Mouse (Mus musculus) urinary bladder, adult 2 months (tissue): ENCODE results near the gene Caprin2. TPM values are rescaled to one million over a fixed set of nuclear protein-coding genes. Genes with fewer than 3 reads are reported as not detected.
"Not testable (repeated sequence)": the region's sequence is repeated elsewhere in the genome, so short reads cannot be mapped to it uniquely, and the experiment has no call there.

Experiments used
- DNase-seq: peaks from one replicate; pipeline ENCODE4 v3.0.0; 2022; ENCODE audit warnings: low spot score
- polyA plus RNA-seq: library from polyadenylated mRNA; depleted of rRNA; stranded (reverse); fragments of >200 nt; gene quantifications from 2 replicates; pipeline ENCODE4 v1.2.3, GENCODE M21; 2012; rRNA removed

Caprin2 gene
- 16.5 and 19.3 TPM in 2 replicates for polyA plus RNA-seq

DNA sequence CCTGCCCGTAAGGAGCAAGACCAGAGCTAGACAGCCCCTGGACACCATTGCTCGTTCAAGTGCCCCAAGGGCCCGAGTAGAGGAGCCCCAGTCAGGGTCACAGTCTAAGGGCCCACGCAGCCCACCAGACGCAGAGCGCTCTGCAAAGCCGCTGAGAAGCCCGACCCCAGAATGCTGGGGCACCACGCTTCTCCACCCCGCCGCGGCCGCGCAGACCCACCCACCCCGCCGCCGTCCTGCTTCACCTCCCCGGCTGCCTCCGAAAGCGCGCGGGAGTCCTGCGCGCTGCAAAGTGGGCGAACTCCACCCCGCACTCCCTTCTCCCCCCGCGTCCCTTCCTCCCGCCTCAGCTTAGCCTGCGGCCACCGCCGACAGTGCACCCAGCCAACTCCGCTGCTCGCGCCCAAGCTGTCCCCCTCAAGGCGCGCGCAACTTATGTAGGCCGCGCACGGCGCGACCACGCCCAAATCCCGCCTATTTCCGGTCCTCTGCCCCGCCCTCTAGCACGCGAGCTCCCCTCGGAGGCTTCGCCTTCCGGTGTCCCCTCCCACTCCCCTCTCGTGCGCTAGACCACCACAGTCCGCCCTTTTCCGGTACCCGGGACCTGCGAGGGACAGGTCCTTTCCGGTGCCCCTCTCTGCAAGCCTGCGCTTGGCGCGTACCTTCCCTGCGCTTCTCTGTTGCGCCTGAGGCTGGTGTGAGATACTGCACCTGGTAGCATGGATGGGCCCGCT, at the start of gene Caprin2:
Caprin2 (minus strand) TSS at position 465 of the 734 bp plus-strand sequence.
- peak; percentile 87 for DNase-seq

DNA sequence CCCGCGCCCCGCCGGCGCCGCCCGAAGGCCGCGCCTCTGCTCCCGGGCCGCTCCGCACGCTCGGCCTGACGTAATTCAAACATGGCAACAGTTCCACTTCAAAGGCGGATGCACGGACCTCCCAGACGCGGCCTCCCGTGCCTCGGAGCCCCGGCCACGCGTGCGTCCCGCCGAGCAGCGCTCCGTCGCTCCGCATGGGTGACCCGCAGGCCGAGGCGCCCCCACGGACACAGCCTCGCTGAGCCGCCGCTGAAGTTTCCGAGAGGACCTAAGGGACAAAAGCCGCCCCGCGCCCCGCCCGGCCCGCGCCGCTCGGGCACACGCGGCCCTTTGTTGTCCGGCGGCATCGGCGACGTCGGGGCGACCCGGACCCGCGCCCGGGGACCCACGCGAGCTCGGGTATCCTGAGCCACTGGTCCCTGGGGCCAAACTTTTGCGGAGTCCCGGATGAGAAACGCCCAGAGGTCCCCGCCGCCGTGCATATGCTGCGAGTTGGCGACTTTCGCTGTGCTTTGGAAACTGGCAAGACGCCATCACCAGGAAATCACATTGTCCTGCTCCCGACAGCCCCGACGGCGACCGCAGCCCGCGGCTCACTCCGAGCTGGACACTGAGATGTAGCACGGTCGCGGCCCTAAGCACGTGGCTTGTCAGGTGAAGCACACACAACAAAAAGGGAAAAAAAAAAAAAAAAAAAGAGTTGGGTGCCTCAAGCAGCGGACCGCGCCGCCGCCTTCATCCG, 48.9 kb upstream of the Caprin2 start:
- DNase-seq = peak; percentile 74

DNA sequence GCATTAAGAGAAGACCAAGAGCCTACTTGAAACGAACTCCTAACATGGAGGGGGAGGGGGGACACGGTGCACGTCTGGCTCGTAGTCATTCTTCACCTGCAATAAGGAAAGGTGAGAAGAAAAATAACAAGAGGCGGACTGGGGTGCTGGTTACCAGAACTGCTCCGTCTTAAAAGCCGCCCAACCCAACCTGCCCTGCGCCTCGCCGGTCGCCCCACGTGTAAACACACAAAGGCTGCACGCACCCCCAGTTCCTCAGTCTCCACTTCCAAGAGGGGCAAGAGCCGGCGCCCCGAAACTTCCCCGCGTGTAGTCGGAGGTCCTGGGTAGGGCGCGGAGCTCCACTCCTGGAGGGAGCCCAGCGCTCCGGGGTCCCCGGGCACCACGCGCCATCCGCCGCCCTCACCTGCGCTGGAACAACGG, 48.3 kb upstream of the Caprin2 start:
- no peak for DNase-seq

DNA sequence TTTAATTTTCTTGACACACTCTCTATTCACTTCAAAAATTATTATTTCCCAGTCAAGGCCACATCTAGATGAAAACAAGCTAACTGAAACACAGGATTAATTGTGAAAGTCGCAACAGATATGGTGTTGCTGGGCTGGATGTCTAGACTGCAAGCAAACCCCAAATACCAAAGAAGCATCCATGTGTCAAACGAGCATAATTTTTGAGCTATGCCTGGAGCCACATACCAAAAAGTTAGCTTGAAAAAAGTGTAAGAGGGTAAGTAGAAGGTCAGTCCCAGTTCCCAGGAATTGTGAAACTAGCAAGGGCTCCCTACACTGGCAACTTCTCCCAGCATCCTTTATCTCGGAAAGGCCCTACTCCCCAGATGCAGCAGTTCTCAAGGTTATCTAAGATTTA, 47.7 kb upstream of the Caprin2 start:
- no peak for DNase-seq

DNA sequence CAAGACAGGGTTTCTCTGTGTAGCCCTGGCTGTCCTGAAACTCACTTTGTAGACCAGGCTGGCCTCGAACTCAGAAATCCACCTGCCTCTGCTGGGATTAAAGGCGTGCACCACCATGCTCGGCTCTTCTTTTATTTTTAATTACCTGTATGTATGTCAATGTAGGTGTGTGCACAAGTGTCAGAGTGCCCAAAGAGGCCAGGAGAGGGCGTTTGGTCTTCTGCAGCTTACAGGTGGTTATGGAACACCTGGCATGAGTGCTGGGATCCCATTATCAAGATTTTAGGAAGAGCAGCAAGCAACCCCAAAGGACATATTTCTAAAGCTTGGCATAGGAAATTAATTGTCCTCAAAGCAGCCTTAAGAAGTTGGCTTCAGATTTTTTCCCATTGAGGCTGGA, 46.4 kb upstream of the Caprin2 start:
- no peak for DNase-seq

DNA sequence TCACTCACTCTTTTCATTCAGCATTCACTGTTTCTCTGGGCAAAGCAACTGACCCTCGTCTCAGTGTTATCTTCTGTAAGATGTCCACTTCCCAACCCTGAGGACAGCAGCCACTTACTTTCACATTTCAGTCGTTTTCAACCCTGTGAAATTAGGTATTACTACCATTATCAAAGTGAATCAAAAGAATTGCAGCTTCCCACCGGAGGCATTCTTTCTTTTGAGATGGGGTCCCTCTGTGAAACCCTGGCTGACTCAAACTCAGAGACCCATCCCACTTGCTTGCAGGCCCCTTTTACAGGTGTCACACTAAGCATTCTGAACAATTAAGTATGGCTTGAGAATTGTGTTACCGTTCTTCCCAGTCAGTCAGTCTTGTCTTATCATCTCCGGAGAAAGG, 45.8 kb upstream of the Caprin2 start:
- no peak for DNase-seq

DNA sequence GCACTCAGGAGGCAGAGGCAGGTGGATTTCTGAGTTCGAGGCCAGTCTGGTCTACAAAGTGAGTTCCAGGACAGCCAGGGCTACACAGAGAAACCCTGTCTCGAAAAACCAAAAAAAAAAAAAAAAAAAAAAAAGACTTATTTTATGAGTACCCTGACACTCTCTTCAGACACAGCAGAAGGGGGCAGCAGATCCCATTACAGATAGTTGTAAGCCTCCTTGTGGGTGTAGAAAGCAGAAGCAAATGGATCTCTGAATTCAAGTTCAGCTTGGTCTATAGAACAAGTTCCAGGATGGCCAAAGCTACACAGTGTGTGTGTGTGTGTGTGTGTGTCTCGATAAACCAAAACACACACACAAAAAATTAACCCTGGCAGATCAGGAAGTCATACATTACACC, 44.3 kb upstream of the Caprin2 start:
- not testable (repeated sequence) for DNase-seq

DNA sequence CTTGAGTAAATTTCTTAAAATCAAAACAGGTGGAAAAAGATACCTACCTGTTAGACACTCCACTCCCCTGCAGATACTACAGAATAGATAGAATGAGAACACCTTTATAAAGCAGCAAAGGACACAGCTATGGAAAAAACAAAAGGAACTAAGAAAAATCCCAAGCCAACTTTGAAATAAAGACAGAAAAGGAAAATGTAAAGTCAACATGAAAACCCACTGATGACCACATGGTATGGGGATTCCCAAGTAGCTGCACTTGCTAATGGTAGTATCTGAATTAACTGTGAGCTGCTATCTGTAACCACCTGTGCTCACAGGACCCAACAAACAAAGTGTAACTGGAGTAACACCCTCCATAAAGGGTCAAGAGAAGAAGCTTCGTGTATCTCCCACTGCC, 41.7 kb upstream of the Caprin2 start:
- no peak for DNase-seq

DNA sequence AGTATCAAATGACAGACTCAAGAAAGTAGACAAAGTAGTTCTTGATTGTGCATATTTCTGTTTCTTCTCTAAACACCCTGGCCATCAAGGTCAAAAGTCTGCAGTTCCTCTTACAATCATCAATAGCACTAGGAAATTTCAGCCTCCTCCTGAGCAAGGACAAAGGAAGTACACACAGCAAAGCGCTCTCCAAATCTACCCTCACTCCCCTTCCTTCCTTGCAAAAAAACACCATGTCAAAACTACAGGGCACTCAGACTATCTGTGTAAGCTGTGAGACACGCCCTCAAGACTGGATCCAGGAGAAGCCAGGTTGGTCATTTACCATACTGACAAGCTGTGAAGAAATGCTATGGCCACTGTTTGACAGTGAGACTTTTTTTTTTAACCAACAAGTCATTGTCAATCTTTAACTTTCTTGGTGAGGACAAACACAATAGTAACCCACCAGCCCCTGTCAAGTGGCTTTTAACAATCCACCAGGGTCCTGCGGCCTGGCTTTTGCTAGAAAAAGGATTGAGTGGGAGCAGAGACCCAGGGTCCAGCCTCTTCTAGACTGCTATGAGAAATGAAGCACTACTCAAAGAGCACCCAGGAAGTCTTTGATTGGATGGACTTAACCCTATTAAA, 39.0 kb upstream of the Caprin2 start:
- no peak for DNase-seq

DNA sequence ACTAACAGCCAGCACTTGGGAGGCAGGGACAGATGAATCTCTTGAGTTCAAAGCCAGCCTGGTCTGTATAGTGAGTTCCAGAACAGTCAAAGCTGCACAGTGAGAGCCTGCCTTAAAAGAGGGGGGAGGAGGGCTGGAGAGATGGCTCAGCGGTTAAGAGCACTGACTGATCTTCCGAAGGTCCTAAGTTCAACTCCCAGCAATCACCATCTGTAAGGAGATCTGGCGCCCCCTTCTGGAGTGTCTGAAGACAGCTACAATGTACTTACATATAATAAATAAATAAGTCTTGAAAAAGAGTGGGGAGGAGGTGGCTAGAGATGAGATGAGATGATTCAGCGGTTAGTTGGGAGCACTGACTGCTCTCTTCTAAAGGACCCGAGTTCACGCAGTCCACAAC, 35.2 kb upstream of the Caprin2 start:
- DNase-seq = no peak

DNA sequence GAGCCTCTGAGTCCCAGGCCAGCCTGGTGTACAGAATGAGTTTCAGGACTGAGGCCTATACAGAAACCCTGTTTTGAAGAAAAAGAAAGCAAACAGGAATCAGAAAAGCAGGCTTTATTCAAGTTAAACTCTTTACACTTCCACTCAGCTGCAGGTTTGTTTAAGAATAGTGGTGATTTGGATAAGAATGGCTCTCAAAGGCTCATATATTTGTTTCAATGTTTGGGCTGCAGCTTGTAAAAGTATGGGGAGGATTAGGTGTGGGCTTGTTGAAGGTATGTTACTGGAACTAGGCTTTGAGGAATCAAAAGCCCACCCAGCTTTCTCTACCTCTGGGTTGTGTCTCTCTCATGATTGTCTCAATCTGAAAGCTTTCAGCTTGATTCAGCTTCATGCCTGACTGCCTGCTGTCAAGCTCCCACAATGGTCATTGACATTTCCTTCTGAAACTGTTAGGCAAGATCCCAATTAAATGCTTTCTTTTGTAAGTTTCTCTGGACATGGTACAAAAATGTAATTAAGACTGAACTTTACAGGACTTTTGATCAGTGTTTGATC, 22.9 kb upstream of the Caprin2 start:
- no peak for DNase-seq

DNA sequence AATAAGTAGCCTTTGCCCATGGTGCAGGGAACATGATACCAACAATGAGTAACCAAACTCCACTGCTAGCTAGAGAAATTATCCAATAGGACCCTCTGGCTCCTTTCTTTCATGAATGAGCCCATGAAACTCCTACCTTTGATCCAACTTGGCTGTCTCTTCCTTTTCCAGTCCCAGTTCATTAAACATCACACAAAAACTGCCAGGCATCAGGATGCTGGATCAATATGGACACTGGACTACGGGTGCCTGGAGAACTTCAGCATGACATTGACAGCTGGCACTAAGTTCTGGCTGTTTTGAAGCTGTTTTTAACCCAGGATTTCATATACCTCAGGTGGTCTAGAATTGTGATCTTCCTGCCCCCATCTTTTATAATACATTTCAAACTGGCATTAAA, 21.6 kb upstream of the Caprin2 start:
- DNase-seq = no peak

DNA sequence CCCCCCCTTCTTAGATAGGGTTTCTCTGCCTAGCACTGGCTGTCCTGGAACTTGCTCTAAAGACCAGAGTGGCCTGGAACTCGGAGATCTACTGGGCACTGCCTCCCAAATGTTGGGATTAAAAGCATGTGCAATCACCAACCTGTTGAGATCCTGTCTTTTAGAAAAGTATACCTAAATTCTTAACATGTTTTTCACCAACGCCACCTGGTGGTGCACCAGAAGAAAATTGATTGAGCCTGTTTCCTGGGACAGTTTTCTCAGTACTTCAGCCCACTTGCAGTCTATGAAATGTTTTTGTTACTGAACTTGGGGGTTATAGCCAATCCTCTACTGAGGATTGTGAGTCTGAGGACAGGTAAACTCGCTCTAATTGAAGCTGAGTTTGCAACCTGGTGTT, 20.8 kb upstream of the Caprin2 start:
- no peak for DNase-seq

DNA sequence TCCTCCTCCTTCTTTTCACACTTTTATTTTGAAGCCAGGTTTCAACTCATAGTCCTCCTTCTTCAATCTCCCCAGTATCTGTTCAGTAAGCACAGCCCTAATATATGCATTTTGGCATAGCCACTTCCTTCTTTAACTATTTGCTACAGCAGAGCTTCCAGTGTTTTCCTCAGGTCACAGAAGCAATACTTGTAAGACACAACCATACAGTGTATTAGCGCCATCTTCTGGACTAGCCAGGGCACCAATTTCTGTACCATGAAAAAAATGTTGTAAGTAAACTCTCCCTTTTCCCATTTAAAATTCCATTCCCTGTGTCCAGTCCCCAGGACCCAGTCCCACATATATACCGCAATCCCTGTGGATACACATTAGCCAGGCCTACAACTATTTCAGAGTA, 17.9 kb upstream of the Caprin2 start:
- no peak for DNase-seq

DNA sequence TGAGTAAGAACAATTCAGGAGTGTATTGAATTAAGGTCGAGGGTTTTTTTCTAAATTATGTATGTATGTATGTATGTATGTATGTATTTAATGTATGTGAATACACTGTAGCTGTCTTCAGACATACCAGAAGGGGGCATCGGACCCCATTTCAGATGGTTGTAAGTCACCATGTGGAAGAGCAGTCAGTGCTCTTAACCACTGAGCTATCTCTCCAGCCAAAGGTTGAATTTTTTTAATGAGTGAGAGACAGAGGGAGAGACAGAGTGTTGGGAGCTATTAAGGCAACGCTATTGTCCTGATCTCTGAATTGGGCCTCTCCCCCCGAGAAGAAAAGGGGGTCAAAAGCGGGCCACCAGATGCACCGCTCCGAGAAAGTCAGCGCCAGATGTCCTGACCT, 15.9 kb upstream of the Caprin2 start:
- not testable (repeated sequence) for DNase-seq

DNA sequence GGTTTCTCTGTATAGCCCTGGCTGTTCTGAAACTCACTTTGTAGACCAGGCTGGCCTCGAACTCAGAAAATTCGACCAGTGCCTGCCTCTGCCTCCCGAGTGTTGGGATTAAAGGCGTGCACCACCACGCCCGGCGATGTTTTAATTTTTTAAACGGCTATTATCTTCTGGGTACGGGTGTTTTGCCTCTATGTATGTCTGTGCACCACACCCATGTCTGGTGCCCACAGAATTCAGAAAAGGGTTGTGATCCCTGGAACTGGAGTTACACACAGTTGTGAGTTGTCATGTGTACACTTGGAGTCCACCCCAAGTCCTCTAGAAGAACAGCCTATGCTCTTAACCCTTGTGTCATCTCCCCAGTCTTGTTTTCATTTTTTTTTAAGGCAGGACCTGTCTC, 10.9 kb upstream of the Caprin2 start:
- DNase-seq = no peak

DNA sequence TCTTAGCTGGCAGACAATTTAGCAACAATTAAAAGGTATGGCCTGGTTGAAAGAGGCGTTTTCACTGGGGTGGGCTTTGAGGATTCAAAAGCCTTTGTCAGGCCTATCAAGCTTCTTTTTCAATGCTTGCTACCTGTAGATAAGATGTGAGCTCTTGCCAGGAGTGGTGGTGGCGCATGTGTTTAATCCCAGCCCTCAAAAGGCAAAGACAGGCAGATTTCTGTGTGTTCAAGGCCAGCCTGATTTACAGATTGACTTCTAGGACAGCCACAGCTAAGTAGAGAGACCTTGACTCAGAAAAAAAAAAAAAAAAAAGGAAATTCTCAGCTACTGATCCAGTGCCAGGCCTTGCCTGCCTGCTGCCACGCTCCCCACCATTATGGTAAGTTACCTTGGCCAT, 6.7 kb upstream of the Caprin2 start:
- DNase-seq = no peak

DNA sequence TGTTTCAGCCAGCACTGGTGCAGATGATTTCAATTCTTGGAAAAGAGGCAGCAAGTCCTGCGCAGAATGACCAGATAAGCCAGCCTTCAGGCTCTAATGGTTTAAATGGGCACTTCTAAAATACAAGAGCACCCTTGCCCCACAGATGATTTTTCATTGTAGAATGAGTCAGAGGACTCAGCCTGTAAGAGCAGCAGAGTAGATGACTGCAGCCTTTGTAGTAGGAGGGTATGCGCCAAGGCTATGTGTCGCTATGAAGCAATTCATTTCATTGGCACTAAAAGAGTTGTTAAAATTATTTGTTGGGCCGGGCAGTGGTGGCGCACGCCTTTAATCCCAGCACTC, 442 bp upstream of the Caprin2 start:
- no peak for DNase-seq

DNA sequence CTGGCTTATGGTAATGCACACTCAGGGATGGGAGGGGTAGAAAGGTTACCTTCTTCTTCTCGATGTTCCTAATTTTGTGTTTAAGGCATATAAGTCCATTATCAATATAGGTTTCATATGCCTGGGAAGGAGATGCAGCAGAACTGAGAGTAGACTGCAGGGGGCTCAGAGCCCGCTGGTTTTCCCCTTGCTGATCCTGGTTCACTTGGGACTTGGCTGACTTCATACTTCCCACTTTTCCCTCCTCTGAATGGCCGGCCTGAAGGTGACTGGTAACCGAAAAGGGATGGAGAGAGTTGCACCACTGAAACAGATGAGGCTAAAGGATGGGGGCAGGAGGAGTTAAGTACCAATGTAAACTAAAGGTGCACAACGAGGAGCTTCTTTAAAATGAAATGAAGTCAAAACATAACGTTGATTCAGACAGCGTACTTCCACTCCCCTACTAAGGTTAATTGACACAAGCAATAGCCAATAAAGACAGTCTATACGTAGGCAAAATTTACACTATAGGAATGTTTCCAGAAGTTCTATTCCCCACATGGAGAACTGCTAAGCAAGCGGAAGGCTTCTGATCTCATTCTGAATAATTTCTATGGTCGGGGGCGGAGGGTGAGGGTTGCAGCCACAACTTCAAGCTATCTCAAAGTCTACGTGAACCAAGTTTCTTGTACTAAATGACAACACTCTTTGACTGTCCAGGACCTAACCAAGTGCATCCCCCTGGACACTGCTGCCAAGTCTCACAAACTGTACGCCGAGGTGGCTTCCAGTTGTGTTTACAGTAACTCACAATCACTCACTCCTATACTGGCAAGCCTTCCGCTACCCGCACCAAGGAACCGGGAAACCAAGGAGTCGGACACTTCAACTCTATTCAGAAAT, 907 bp downstream of the Caprin2 start:
- no peak for DNase-seq

DNA sequence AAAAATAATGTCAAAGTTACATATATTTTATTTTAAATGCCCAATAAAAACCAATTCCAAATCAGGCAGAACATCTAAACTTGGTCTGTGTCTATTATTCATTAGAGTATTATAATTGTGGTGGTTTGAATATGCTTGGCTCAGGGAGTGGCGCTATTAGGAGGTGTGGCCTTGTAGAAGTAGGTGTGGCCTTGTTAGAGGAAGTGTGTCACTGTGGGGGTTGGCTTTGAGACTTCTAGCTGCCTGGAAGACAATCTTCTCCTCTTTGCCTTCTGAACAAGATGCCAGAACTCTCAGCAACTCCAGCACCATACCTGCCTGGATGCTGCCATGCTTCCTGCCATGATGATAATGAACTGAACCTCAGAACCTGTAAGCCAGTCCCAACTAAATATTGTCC, 22.1 kb downstream of the Caprin2 start:
- DNase-seq = no peak

DNA sequence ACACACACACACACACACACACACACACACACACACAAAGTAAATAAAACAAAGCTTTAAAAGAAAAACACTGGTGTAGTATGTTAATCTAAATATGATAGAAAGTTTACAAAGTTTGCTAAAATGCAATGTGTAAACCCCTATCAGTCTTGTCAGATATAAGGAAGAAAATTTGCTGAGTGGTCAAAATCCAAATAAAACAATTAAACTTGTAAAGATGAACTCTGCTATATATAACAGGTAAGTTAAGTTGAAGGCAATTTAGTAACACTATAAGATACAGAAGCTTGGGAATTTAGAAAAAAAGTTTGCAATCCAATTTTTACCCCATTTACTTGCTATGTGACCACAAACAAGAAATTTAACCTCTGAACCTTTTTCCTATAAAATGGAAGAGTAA, 50.4 kb downstream of the Caprin2 start:
- DNase-seq = no peak

DNA sequence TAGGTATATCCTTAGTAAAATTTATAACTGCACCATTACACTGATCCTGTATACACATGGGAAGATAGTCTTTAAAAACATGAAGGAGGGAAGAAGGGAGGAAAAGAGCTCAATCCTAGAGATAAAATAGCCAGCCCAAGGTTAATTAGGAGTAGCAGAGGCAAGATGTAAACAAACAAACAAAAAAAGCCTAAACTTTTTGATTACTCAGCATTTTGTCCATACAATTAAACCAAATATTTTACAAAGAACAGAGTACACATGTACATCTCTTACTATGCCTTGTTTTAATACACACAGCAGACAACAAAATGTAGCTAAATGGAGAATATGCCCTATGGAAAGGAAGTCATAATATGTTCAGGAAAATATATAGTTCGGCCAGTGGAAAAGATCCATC, 54.3 kb downstream of the Caprin2 start:
- no peak for DNase-seq
